Mouse (Mus musculus): ENCODE results near the gene Dnajc3. TPM values are rescaled to one million over a fixed set of nuclear protein-coding genes. Genes with fewer than 3 reads are reported as not detected.
"Not testable (repeated sequence)": the region's sequence is repeated elsewhere in the genome, so short reads cannot be mapped to it uniquely, and the experiment has no call there.

Gene Dnajc3
- polyA plus RNA-seq, 1 experiment from 2014 or later = 22.6 TPM

- H3K4me3 ChIP-seq (replicated peaks) = no peak overlapping the region
- H3K9ac ChIP-seq (replicated peaks) = no peak overlapping the region
- no peak overlapping the region for H3K4me2 ChIP-seq
- 93% methylated on average over 6 of the region's 6 CpGs for WGBS
- peaks cover 66% of the 10 kb centered on the region for H3K36me3 ChIP-seq
- H3K27me3 ChIP-seq (replicated peaks) = no peaks in the 10 kb centered on the region
- no peaks in the 10 kb centered on the region for H3K9me3 ChIP-seq (replicated peaks)
- no peak overlapping the region for H3K27ac ChIP-seq (replicated peaks)
- no peaks in the 10 kb centered on the region for H3K4me1 ChIP-seq
- no peak for ATAC-seq (ENCODE audit: low FRiP score)
Measured at GRCm38 (mm10) chr14:118972268-118972667, 34.5 kb downstream of the Dnajc3 start.

GRCm38 (mm10) chr14:118977136-118977816, 39.5 kb downstream of the Dnajc3 start:
- no peak overlapping the region for H3K27ac ChIP-seq (replicated peaks)
- WGBS = 67% methylated on average over 8 of the region's 8 CpGs

DNA sequence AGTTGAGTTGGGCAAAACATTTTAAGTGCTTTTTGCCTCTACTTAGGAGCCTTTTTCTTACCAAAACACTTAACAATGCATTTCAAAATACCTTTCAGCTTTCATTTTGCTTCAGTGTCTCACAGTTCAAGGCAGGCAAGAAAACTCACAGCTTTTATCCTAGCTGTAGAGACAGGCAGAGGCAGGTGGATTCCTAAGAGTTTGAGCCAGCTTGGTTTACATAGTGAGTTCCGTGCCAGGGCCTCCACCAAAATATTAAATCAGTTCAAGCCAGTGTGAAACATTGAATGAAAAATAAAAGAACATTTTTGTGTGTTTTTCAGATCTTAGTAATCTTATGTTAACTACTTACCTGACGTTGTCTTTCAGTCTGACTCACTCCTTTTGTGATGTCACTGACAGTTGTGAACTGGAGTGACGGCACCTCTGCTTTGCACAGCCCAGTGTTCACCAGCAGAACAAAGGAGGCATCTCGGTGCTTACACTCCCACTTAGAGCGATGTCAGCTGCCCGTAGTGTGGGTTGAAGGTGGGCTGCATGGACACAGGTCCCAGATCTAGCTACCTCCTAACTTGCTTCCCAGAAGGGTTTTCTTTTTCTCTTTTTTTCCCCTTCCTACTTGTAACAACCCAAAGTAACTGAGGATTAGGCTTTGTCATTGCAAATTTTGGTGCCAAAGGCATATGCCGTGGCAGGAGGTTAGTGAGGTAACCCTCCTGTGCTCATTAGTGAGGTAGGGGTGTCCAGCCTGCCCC, 42.0 kb downstream of the Dnajc3 start:
- no peak for ATAC-seq (ENCODE audit: low FRiP score)
- Histone ChIP-seq H3K9ac (replicated peaks) (no peak overlapping the region), H3K4me2 (no peak overlapping the region), H3K4me1 (no peaks in the 10 kb centered on the region), H3K36me3 (peaks cover 65% of the 10 kb centered on the region), H3K27ac (replicated peaks) (no peak overlapping the region), H3K27me3 (replicated peaks) (no peaks in the 10 kb centered on the region), H3K9me3 (replicated peaks) (no peaks in the 10 kb centered on the region), H3K4me3 (replicated peaks) (no peak overlapping the region)
- WGBS = 92% methylated on average over 7 of the region's 7 CpGs

More at GRCm38 (mm10) chr14:118977136-118977816, 39.5 kb downstream of the Dnajc3 start:
- ATAC-seq (ENCODE audit: low FRiP score) = no peak
- Histone ChIP-seq H3K36me3 (peaks cover 65% of the 10 kb centered on the region), H3K27me3 (replicated peaks) (no peaks in the 10 kb centered on the region), H3K4me2 (no peak overlapping the region), H3K9me3 (replicated peaks) (no peaks in the 10 kb centered on the region), H3K9ac (replicated peaks) (no peak overlapping the region), H3K4me3 (replicated peaks) (no peak overlapping the region), H3K4me1 (no peaks in the 10 kb centered on the region)

GRCm38 (mm10) chr14:118980358-118980757, 42.6 kb downstream of the Dnajc3 start:
- Histone ChIP-seq H3K9me3 (replicated peaks) (no peaks in the 10 kb centered on the region), H3K36me3 (peaks cover 59% of the 10 kb centered on the region), H3K4me2 (no peak overlapping the region), H3K4me3 (replicated peaks) (no peak overlapping the region), H3K27ac (replicated peaks) (no peak overlapping the region), H3K4me1 (no peaks in the 10 kb centered on the region), H3K27me3 (replicated peaks) (no peaks in the 10 kb centered on the region), H3K9ac (replicated peaks) (no peak overlapping the region)
- ATAC-seq (ENCODE audit: low FRiP score) = no peak
- 65% methylated on average over 5 of the region's 5 CpGs for WGBS

GRCm38 (mm10) chr14:118980890-118981289, 43.1 kb downstream of the Dnajc3 start:
- Histone ChIP-seq H3K9me3 (replicated peaks) (no peaks in the 10 kb centered on the region), H3K4me1 (no peaks in the 10 kb centered on the region), H3K4me3 (replicated peaks) (no peak overlapping the region), H3K36me3 (peaks cover 56% of the 10 kb centered on the region), H3K9ac (replicated peaks) (no peak overlapping the region), H3K27ac (replicated peaks) (no peak overlapping the region), H3K27me3 (replicated peaks) (no peaks in the 10 kb centered on the region), H3K4me2 (no peak overlapping the region)
- no peak for ATAC-seq (ENCODE audit: low FRiP score)
- WGBS = 89% methylated on average over 8 of the region's 8 CpGs

- ATAC-seq (ENCODE audit: low FRiP score); H3K9ac ChIP-seq (replicated peaks); H3K9me3 ChIP-seq (replicated peaks); H3K27me3 ChIP-seq (replicated peaks); H3K4me3 ChIP-seq (replicated peaks); H3K27ac ChIP-seq (replicated peaks); H3K4me1 ChIP-seq; H3K4me2 ChIP-seq: not testable (repeated sequence)
- 76% methylated on average over 6 of the region's 6 CpGs for WGBS
- peaks cover 49% of the 10 kb centered on the region for H3K36me3 ChIP-seq
Measured at GRCm38 (mm10) chr14:118981711-118982428, 44.1 kb downstream of the Dnajc3 start.

DNA sequence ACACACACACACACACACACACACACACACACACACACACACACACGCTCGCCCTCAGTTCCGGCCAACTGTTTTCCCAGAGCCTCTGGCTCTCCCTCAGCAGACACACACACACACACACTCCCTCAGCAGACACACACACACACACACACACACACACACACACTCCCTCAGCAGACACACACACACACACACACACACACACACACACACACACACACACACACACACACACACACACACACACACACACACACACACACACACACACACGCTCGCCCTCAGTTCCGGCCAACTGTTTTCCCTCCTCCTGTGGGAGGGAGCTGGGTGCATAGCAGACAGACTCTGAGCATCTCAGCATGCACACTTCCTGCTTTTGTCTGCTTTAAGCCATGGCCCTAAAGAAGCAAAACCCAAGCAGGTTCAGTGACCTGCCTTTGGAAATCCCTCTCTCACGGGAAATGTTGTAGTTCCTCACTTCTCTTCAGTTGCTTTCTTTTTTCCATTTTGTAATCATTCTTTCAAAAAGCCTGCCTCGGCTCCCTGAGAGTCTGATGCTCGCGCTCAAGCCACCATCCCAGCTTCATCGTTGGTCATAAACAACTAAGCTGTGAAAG, 44.8 kb downstream of the Dnajc3 start:
- H3K27me3 ChIP-seq (replicated peaks); H3K4me1 ChIP-seq; H3K9ac ChIP-seq (replicated peaks); H3K4me2 ChIP-seq; ATAC-seq (ENCODE audit: low FRiP score); H3K4me3 ChIP-seq (replicated peaks); H3K9me3 ChIP-seq (replicated peaks): not testable (repeated sequence)
- H3K27ac ChIP-seq (replicated peaks) = peak overlapping the region; percentile 8; the same call in 1 of the 2 replicates
- H3K36me3 ChIP-seq = peaks cover 43% of the 10 kb centered on the region
- 68% methylated on average over 8 of the region's 11 CpGs for WGBS

DNA sequence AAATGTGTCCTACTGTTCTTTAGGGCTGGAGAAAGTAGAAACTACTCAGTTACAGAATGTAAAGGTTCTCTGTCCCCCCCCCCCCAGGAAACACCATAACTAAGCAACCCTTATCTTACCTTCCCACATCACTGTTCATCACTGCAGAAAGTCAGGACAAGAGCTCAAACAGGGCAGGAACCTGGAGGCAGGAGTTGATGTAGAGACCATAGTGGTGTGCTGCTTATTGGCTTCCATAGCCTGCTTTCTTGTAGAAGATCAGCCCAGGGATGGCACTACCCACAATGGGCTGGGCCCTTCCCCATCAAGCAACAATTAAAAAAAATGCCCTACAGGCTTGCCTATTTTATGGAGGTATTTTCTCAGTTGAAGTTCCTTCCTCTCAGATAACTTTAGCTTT, 45.6 kb downstream of the Dnajc3 start:
- no peak overlapping the region for H3K4me3 ChIP-seq (replicated peaks)
- no peaks in the 10 kb centered on the region for H3K27me3 ChIP-seq (replicated peaks)
- no peaks in the 10 kb centered on the region for H3K4me1 ChIP-seq
- H3K36me3 ChIP-seq = peaks cover 36% of the 10 kb centered on the region
- no peak overlapping the region for H3K4me2 ChIP-seq
- H3K27ac ChIP-seq (replicated peaks) = no peak overlapping the region
- ATAC-seq (ENCODE audit: low FRiP score) = no peak
- no peaks in the 10 kb centered on the region for H3K9me3 ChIP-seq (replicated peaks)
- no peak overlapping the region for H3K9ac ChIP-seq (replicated peaks)

DNA sequence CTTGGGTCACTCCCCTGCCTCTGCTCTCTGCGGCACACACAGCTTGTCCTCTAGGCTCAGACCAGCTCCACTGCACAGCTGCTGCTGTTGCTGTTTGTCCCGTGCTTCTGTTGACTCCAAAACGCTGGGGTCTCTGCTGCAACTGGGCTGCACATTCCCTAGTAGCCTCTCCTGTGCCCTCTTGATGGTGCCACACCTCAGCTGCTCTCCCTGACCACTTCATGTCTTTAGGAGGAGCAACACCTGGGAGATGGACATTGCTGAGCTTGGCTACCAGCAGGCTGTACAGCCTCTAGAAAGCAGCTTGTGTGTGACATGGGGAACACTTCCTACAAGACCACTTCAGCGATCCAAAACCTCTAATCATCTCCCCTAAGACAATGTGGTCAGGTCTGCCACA, 46.4 kb downstream of the Dnajc3 start:
- no peaks in the 10 kb centered on the region for H3K4me1 ChIP-seq
- no peak for ATAC-seq (ENCODE audit: low FRiP score)
- H3K27ac ChIP-seq (replicated peaks) = no peak overlapping the region
- no peaks in the 10 kb centered on the region for H3K9me3 ChIP-seq (replicated peaks)
- H3K9ac ChIP-seq (replicated peaks) = no peak overlapping the region
- 94% methylated on average over 4 of the region's 4 CpGs for WGBS
- no peaks in the 10 kb centered on the region for H3K27me3 ChIP-seq (replicated peaks)
- H3K4me3 ChIP-seq (replicated peaks) = no peak overlapping the region
- H3K4me2 ChIP-seq = no peak overlapping the region
- H3K36me3 ChIP-seq = peaks cover 36% of the 10 kb centered on the region

DNA sequence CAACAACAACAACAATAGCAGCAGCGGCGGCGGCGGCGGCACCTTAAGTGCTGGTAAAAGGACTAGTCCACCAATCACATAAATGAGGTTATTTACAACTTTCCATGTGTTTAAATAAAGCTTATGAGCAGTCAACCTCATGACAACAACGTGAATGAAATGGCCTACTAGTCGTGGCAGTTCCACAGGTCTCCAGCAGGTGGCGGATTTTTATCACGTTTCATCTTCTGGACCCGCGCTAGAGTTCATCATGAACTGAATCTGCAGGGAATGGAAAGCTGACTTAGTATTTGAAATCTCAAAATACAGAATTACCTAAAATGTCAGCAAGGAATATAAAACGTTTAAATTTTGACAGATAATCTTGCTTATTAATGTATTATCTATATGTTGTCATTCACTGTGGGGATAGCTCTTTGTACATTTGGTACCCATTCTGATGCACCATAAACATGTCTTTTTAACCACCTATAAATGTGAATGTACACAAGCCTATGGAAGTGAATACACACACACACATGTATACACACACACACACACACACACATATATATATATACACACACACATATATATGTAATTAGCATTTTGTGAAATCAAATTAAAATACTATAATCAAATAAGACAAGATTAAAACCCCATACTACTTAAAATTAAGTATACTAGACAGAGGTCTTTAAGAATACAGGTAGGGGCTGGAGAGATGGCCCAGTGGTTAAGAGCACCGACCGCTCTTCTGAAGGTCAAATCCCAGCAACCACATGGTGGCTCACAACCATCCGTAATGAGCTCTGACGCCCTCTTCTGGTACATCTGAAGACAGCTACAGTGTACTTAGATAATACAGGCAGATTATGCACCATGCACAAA, 49.1 kb downstream of the Dnajc3 start:
- no peak overlapping the region for H3K4me2 ChIP-seq
- H3K9ac ChIP-seq (replicated peaks) = no peak overlapping the region
- no peaks in the 10 kb centered on the region for H3K27me3 ChIP-seq (replicated peaks)
- no peak overlapping the region for H3K4me3 ChIP-seq (replicated peaks)
- H3K4me1 ChIP-seq = no peaks in the 10 kb centered on the region
- WGBS = 43% methylated on average over 16 of the region's 16 CpGs
- H3K27ac ChIP-seq (replicated peaks) = no peak overlapping the region
- peak; percentile 33 for ATAC-seq (ENCODE audit: low FRiP score)
- peaks cover 20% of the 10 kb centered on the region for H3K36me3 ChIP-seq
- H3K9me3 ChIP-seq (replicated peaks) = no peaks in the 10 kb centered on the region

Data from neural tube, embryonic 15.5 days (tissue).